25 mouse cellular contexts compared by ENCODE assay signal in genomic region chr8:73206831-73207230, GRCm38 (mm10).
A peak's percentile ranks its signal among the peaks of the same experiment; 100 is the strongest.
DNase-seq lines count a peak whose midpoint lies in the region; ATAC-seq and TF ChIP-seq lines count a peak whose summit lies in the region.
"Had no signal": no experiment of that assay in that cellular context is flagged by ENCODE, and none has a peak within 500 bp of the region (broad histone marks: within the 10 kb centered on the region; RNA-seq: fewer than 3 reads in every experiment).

No protein-coding gene starts in this region.

- no peaks in the 10 kb centered on the region for H3K27me3 ChIP-seq in heart, embryonic 14.5 days (ENCODE audit: control insufficient read depth, insufficient read depth, low read length)
- H3K27me3 ChIP-seq: forebrain, embryonic 13.5 days; lung, embryonic 15.5 days; megakaryocyte, embryonic 14.5 days had no signal

- no peak overlapping the region for H3K9ac ChIP-seq in heart, embryonic 14.5 days (ENCODE audit: low read length)
- H3K9ac ChIP-seq: forebrain, embryonic 13.5 days; lung, embryonic 15.5 days had no signal

- intact Hi-C loops in heart, postnatal 36 days (cut with DNase I), result loop anchor here (10.0 kb wide), 1 partner anchor 202 kb away; no protein-coding TSS in a partner anchor

- H3K4me2 ChIP-seq in heart, embryonic 14.5 days (ENCODE audit: low read length), result 0 out of 2 replicates have a peak overlapping the region, but pooled peaks have one; percentile 16
- H3K4me2 ChIP-seq: forebrain, embryonic 13.5 days; liver, embryonic 11.5 days; lung, embryonic 15.5 days had no signal

- no peaks in the 10 kb centered on the region for H3K9me3 ChIP-seq in heart, embryonic 14.5 days (ENCODE audit: control insufficient read depth, low read length)
- H3K9me3 ChIP-seq: forebrain, embryonic 13.5 days; lung, embryonic 15.5 days; megakaryocyte, embryonic 14.5 days had no signal

- H3K4me1 ChIP-seq in heart, embryonic 14.5 days (ENCODE audit: control insufficient read depth in 2 of 2, insufficient read depth in 2 of 2, low read length in 2 of 2), result peaks cover 2 to 12% of the 10 kb centered on the region in 2 experiments; a peak in 3 of 4 replicates
- H3K4me1 ChIP-seq: lung, embryonic 15.5 days; megakaryocyte, embryonic 14.5 days had no signal

- H3K36me3 ChIP-seq in heart, embryonic 14.5 days (ENCODE audit: control insufficient read depth, insufficient read depth, low read length), result no peaks in the 10 kb centered on the region
- H3K36me3 ChIP-seq: lung, embryonic 15.5 days had no signal

- H3K4me3 ChIP-seq in heart, embryonic 14.5 days (ENCODE audit: control insufficient read depth in 1 of 2, insufficient read depth in 1 of 2, low read depth in 1 of 2, low read length in 2 of 2), result no peak overlapping the region
- no peak overlapping the region for H3K4me3 ChIP-seq in layer of hippocampus, adult 2 months
- H3K4me3 ChIP-seq: forebrain, embryonic 13.5 days; left cerebral cortex, adult 2 months; lung, embryonic 15.5 days; megakaryocyte, embryonic 14.5 days; myocyte had no signal

- peak overlapping the region; percentile 56 to 73 for H3K27ac ChIP-seq in heart, embryonic 14.5 days (replicated peaks in 1 of 2; ENCODE audit: control insufficient read depth in 1 of 2, insufficient read depth in 1 of 2, low read depth in 2 of 2, low read length in 2 of 2)
- H3K27ac ChIP-seq in layer of hippocampus, adult 2 months, result peak overlapping the region; percentile 44; the same call in 1 of the 2 replicates
- H3K27ac ChIP-seq: forebrain, embryonic 13.5 days; left cerebral cortex, adult 2 months; lung, embryonic 15.5 days had no signal

- no peak for DNase-seq in heart, postnatal 36 days
- DNase-seq in layer of hippocampus, adult 2 months (ENCODE audit: low spot score in 2 of 2), result no peak
- DNase-seq in layer of hippocampus, adult 18-20 months (ENCODE audit: low spot score in 2 of 2), result no peak
- DNase-seq in Muller cell, postnatal 12 days (ENCODE audit: inconsistent ontology term), result peak; percentile 91
- peak; percentile 74 for DNase-seq in adipocyte (ENCODE audit: low spot score)
- DNase-seq in cerebellum, postnatal 25 days, result no peak
- DNase-seq: adrenal gland, postnatal 14 days; cerebellum, adult 11 months; cerebellum, postnatal 14 days; gastrocnemius, postnatal 25 days; kidney, adult 11 months; kidney, postnatal 25 days; layer of hippocampus, adult 9-11 months; left cerebral cortex, postnatal 4 days; midbrain, embryonic 14.5 days; spleen, adult 18-20 months; thymus, postnatal 36 days had no signal

- TF ChIP-seq CTCF in layer of hippocampus, adult 2 months (conservative IDR thresholded peaks at IDR 0.05), result no peak

- ATAC-seq in heart, embryonic 14.5 days (ENCODE audit: insufficient number of reproducible peaks, insufficient read depth, low FRiP score, low read depth), result no peak
- ATAC-seq: activated CD4-positive, CD25-positive, alpha-beta regulatory T cell, adult 4 months; forebrain, embryonic 13.5 days had no signal

Comparison
In these comparisons a context has a peak if more than half of its experiments do, and no peak if none do; other contexts are left out.
1. DNase-seq: peak in Muller cell, postnatal 12 days (single experiment) and adipocyte (single experiment); none in heart, postnatal 36 days (0 of 2), layer of hippocampus, adult 2 months (0 of 2), layer of hippocampus, adult 18-20 months (0 of 2) and cerebellum, postnatal 25 days (0 of 2).